Comparison of ENCODE assay signal across 19 mouse cellular contexts in the genomic region with DNA sequence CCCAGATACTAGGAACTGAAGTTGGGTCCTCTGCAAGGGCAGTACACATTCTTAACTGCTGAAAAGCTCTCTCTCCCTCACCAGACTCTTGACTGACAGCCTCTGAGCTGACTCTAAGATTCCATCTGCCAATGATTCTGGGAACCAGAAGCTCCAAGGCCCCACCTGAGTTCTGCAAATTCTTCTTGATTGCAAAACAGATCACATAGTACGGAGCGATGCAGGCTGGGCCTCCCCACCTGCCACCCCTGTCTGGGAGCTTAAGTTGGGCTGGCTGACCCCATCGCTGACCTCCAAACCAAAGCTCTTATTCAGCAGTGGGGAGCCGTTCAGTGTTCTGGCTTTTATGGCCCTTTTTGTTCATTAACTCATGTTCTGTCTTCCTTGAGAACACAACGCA. TPM values are rescaled to one million over a fixed set of nuclear protein-coding genes. Genes with fewer than 3 reads are reported as not detected.
DNase-seq lines count a peak whose midpoint lies in the region; ATAC-seq lines count a peak whose summit lies in the region.
"Had no signal": no experiment of that assay in that cellular context is flagged by ENCODE, and none has a peak within 500 bp of the region (broad histone marks: within the 10 kb centered on the region; RNA-seq: fewer than 3 reads in every experiment).

No protein-coding gene starts in this region.

- no peak overlapping the region for H3K4me3 ChIP-seq in kidney, embryonic 14.5 days (ENCODE audit: low read length)
- no peak overlapping the region for H3K4me3 ChIP-seq in midbrain, embryonic 14.5 days (replicated peaks; ENCODE audit: low read depth, low read length)
- H3K4me3 ChIP-seq: forebrain, embryonic 12.5 days; heart, embryonic 10.5 days; hindbrain, embryonic 13.5 days; neural tube, embryonic 15.5 days had no signal

- no peak for ATAC-seq in kidney, embryonic 14.5 days (ENCODE audit: low FRiP score, low TSS enrichment)
- ATAC-seq in midbrain, embryonic 14.5 days (ENCODE audit: low FRiP score, low TSS enrichment) = no peak

- peak; percentile 72 for DNase-seq in kidney, adult 18-20 months
- DNase-seq in fibroblast of lung, adult 2 months (ENCODE audit: low read depth) = peak; percentile 81
- peak; percentile 88 to 92 for DNase-seq in kidney, adult 8-10 months
- peak; percentile 49 to 59 for DNase-seq in kidney, postnatal 4 days
- no peak for DNase-seq in midbrain, embryonic 14.5 days
- no peak for DNase-seq in urinary bladder, postnatal 4 days (ENCODE audit: low spot score in 2 of 2)
- DNase-seq: adrenal gland, postnatal 36 days; cerebellum, adult 8-10 months; gastrocnemius, postnatal 25 days; heart, postnatal 10 days; liver; lung, embryonic 14.5 days; retina, postnatal 1 day; thymus, postnatal 36 days had no signal

- 58% methylated on average over 5 of the region's 5 CpGs for WGBS in kidney, embryonic 14.5 days
- WGBS in midbrain, embryonic 14.5 days = 52% methylated on average over 5 of the region's 5 CpGs

- H3K9me3 ChIP-seq in kidney, embryonic 14.5 days (ENCODE audit: control insufficient read depth, low read length) = no peaks in the 10 kb centered on the region
- H3K9me3 ChIP-seq in midbrain, embryonic 14.5 days (ENCODE audit: control insufficient read depth, low read length) = no peaks in the 10 kb centered on the region
- H3K9me3 ChIP-seq: forebrain, embryonic 12.5 days; heart, embryonic 10.5 days; hindbrain, embryonic 13.5 days; neural tube, embryonic 15.5 days had no signal

- no peak overlapping the region for H3K9ac ChIP-seq in kidney, embryonic 14.5 days (ENCODE audit: low read depth, low read length)
- no peak overlapping the region for H3K9ac ChIP-seq in midbrain, embryonic 14.5 days (replicated peaks; ENCODE audit: low read length)
- H3K9ac ChIP-seq: forebrain, embryonic 12.5 days; hindbrain, embryonic 13.5 days; lung, embryonic 14.5 days; neural tube, embryonic 15.5 days had no signal

- no peak overlapping the region for H3K27ac ChIP-seq in kidney, embryonic 14.5 days (ENCODE audit: low read depth, low read length)
- H3K27ac ChIP-seq in midbrain, embryonic 14.5 days (replicated peaks; ENCODE audit: low read depth, low read length) = no peak overlapping the region
- H3K27ac ChIP-seq: forebrain, embryonic 12.5 days; hindbrain, embryonic 13.5 days; neural tube, embryonic 15.5 days had no signal

- no peaks in the 10 kb centered on the region for H3K27me3 ChIP-seq in kidney, embryonic 14.5 days (ENCODE audit: control insufficient read depth, insufficient read depth, low read length)
- no peaks in the 10 kb centered on the region for H3K27me3 ChIP-seq in midbrain, embryonic 14.5 days (ENCODE audit: control insufficient read depth, insufficient read depth, low read length)
- H3K27me3 ChIP-seq: hindbrain, embryonic 13.5 days; neural tube, embryonic 15.5 days had no signal

- H3K36me3 ChIP-seq in kidney, embryonic 14.5 days (ENCODE audit: control insufficient read depth, insufficient read depth, low read length) = no peaks in the 10 kb centered on the region
- H3K36me3 ChIP-seq in midbrain, embryonic 14.5 days (ENCODE audit: control insufficient read depth, insufficient read depth, low read length) = no peaks in the 10 kb centered on the region
- H3K36me3 ChIP-seq: forebrain, embryonic 12.5 days; heart, embryonic 10.5 days; hindbrain, embryonic 13.5 days; neural tube, embryonic 15.5 days had no signal

- H3K4me2 ChIP-seq in kidney, embryonic 14.5 days (replicated peaks; ENCODE audit: low read depth, low read length) = no peak overlapping the region
- no peak overlapping the region for H3K4me2 ChIP-seq in midbrain, embryonic 14.5 days (ENCODE audit: low read length)
- H3K4me2 ChIP-seq: forebrain, embryonic 12.5 days; hindbrain, embryonic 13.5 days; lung, embryonic 14.5 days; neural tube, embryonic 15.5 days had no signal

- 0 out of 2 replicates have a peak, but pooled peaks cover 3% of the 10 kb centered on the region for H3K4me1 ChIP-seq in kidney, embryonic 14.5 days (ENCODE audit: control insufficient read depth, insufficient read depth, low read length)
- H3K4me1 ChIP-seq in midbrain, embryonic 14.5 days (ENCODE audit: control insufficient read depth, insufficient read depth, low read length) = no peaks in the 10 kb centered on the region

RNA-seq across cellular contexts. Expression of a gene that starts 4.8 kb away (rescaled TPM):
- polyA plus RNA-seq in kidney, embryonic 14.5 days (2014; fragmentation: Nextera tagmentation; extraction: Ambion mirVana) = 83.0 and 101 TPM in 2 replicates
- 22.2 and 22.6 TPM in 2 replicates for polyA plus RNA-seq in midbrain, embryonic 14.5 days (2014; fragmentation: Nextera tagmentation; extraction: Ambion mirVana)

RNA-seq across cellular contexts. Expression of a gene that starts 31.3 kb away (rescaled TPM):
- 720 and 912 TPM in 2 replicates for polyA plus RNA-seq in kidney, embryonic 14.5 days (2014; fragmentation: Nextera tagmentation; extraction: Ambion mirVana)
- polyA plus RNA-seq in midbrain, embryonic 14.5 days (2014; fragmentation: Nextera tagmentation; extraction: Ambion mirVana) = 751 and 917 TPM in 2 replicates

RNA-seq across cellular contexts. Expression of a gene that starts 36.8 kb away (rescaled TPM):
- polyA plus RNA-seq in kidney, embryonic 14.5 days (2014; fragmentation: Nextera tagmentation; extraction: Ambion mirVana) = 6.7 and 9.6 TPM in 2 replicates
- 14.4 and 15.6 TPM in 2 replicates for polyA plus RNA-seq in midbrain, embryonic 14.5 days (2014; fragmentation: Nextera tagmentation; extraction: Ambion mirVana)

Comparison
In these comparisons a context has a peak if more than half of its experiments do, and no peak if none do; other contexts are left out.
1. DNase-seq: peak in kidney, adult 18-20 months (single experiment), fibroblast of lung, adult 2 months (single experiment), kidney, adult 8-10 months (2 of 2) and kidney, postnatal 4 days (2 of 2); none in midbrain, embryonic 14.5 days (single experiment) and urinary bladder, postnatal 4 days (0 of 2).